Mouse (Mus musculus): ENCODE results near the gene Mpnd.

Mpnd gene

GRCm38 (mm10) chr17:56020400-56021084 is 15.0 kb downstream of the Mpnd start:
- DNase-seq (ENCODE audit: low read depth, low spot score) = no peak

DNA sequence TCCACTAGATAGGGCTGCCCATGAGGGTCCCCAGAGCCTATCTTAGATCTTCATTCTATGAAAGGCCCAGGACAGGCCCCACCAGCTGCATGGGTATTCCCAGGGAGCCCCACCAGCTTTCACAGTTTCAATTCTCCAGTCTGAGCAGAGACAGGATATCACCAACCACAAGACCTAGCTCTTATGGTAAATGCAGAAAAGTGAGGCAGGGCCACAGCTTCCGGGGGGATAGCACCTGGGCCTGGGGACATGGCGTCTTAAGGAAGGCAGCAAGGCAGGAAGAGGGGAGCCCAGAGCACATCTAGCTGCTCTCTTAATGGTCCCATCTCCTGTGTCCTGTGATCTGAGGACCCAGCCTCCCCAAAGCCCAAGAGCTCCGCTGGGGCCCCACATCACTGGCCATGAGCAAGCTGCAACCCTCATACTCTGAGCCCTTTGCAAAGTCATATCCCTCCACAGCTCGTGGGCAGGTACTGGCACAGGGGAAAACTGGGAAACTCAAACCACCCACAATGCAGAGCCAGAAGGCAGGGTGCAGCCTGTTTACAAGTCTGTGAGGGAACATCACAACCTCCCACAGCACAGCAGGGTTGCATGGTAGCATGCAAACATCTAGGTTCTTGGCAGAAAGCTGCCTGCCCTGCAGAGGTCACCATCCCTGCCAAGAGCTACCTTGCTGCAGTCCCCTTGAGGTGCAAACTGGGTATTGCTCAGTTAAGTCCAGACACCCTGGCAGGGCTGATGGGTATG is 15.8 kb downstream of the Mpnd start:
- no peak for DNase-seq (ENCODE audit: low read depth, low spot score)

DNA sequence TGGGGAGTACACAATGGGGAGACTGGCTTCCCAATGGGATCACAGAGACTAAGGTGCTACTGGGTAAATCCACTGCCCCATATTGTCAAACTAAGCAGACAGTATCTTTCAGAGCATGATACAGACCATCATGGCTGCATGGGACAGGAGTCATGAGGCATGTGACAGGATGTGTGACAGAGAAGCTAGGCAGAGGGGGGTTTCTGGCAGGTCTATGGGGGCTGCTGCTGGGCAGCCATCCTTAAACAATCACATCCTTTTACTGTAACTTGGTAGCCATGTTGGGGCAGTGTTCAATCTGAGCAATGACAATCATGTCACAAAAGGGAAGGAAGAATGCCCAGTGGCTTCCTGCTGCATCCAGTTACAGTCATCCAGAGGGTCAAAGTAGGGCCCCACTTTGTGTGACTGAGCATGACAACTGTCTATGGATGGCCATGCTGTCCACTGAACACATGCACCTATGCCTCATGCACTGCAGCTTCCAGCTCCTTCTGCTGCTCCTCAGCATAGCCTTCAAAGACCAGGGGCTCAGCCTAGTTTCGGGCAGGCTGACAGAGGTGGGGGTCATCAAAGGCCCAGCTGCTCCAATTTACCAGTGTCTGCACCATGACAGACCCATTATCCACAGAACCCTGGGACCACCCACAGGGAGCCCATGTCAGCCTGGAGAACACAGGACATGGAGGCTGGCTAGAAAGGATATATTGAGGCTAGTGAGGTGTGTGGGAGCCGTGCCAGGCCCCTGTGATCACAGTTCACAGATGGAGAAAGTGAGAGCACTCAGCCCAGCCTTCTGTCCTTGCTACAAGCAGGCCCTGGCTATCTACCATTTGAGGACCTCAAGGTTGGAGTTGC is 16.8 kb downstream of the Mpnd start:
- DNase-seq (ENCODE audit: low read depth, low spot score) = no peak

DNA sequence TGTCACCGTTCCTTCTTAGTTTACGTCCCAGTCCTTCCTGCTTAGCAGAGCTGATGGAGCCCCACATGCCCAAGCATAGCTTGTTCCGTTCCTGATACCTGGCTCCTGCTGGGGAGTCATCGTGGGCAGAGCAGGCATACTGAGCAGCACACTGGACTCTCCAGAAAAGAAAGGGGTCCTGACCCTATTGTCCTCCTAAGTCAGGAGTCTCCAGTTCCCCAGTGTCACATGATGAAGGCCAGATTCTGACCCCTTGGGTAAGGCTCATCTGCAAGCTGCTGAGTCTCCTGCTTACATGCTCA is 17.4 kb downstream of the Mpnd start:
- no peak for DNase-seq (ENCODE audit: low read depth, low spot score)

DNA sequence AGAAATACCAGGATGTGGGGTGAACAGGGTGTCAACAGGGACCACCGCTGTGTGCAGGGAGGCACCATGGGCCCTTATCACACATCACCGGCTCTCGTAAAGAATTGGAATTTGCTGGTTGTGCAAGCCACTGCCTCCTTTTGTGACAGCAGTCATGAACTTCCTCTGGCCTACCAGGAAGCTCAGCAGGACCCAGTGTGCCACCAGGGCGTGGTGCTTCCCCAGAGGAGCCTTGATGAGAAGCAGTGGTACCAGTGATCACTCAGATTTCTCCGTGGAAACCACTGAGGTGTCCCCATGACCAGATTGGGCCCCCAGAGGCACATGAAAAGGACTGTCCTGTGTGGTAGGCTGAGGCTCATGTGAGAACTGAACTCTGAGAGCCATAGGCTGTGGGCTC is 17.9 kb downstream of the Mpnd start:
- no peak for DNase-seq (ENCODE audit: low read depth, low spot score)

DNA sequence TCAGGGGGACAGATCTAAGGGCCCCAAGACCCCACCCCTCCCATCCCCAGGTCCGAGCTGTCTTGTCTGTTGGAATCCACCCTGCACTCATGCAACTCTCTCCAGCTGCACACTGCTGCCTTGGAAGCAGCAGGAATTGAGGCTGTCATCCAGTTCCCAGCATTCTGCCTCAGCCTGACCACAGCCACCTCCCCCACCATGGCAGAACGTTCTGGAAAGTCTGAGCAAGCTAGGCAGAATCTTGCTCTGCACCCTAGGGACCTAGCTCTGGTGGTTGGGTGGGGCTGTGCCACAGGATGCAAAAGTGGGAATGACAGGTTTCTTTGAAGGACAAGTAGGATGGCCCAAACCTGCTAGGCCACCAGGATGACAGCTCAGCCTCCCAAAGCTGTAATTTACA is 19.0 kb downstream of the Mpnd start:
- DNase-seq (ENCODE audit: low read depth, low spot score) = no peak

- DNase-seq (ENCODE audit: low read depth, low spot score) = no peak
Measured at GRCm38 (mm10) chr17:56024931-56025330, 19.4 kb downstream of the Mpnd start.

GRCm38 (mm10) chr17:56026303-56026702 is 20.8 kb downstream of the Mpnd start:
- no peak for DNase-seq (ENCODE audit: low read depth, low spot score)

DNA sequence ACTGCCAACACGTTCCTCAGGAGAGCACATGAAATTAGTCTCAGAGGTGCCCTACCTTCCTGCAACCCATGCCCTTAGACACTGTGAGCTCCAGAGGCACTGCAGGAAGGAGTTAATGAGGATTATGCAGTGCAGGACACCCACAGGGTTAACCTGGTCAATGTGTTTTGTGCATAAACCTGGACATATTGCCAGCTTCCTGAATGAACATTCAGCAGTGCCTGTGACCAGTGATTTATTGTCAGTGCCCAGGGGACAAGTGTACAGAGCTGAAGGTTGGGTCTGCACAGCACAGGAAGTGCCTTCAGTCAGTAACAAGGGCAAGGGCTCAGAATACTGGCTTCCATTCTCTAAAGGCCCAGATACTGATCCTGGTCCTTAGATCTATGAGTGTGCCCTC is 21.4 kb downstream of the Mpnd start:
- no peak for DNase-seq (ENCODE audit: low read depth, low spot score)

GRCm38 (mm10) chr17:56027801-56028441 is 22.4 kb downstream of the Mpnd start:
- no peak for DNase-seq (ENCODE audit: low read depth, low spot score)

GRCm38 (mm10) chr17:56030238-56030870 is 24.8 kb downstream of the Mpnd start:
- no peak for DNase-seq (ENCODE audit: low read depth, low spot score)

DNA sequence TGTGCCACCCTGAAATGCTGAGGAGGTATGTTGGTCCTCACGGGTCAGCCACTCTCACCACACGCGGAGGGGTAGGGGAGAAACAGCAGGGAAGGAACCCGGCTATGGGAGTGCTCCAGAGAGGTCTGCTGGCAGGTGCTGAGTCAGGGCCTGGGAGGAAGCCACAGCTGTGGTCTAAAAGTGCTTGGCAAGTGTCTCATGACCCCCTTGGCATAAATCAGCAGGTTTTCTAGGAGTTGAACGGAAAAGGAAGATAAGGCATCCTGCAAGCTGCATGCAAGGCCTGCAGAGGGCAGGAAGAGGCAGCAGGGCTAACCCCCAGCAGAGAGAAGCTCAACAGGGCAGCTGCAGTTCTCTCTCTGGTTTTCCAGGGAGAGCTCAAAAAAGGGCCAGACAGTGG is 25.4 kb downstream of the Mpnd start:
- DNase-seq (ENCODE audit: low read depth, low spot score) = no peak

GRCm38 (mm10) chr17:56031431-56031830 is 25.9 kb downstream of the Mpnd start:
- no peak for DNase-seq (ENCODE audit: low read depth, low spot score)

DNA sequence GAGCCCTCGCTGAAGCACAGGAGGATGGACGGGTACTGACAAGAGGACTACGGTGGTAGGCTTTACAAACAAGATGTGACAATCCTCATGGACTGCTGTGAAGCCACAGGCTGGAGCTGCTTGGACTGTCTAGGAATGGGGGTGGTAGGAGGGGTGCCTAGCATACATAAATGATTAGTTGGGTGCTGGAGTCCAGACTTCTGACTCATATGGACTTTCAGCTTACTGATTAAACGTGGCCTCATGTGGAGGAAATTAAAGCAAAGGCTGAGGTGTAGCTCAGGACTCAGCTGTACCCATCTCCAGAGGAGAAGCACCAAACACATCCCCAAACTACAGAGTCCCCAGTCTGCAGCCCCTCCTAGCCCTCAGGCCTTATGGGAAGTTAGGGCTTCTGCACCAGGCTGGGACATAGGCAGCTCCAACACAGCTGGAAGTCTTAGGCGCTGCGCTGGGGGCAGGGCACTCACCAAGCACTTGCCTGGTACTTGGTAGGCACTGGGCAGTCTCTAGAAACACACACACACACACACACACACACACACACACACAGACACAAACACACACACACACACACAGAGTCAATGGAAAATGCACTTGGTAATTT is 26.7 kb downstream of the Mpnd start:
- DNase-seq (ENCODE audit: low read depth, low spot score) = no peak

GRCm38 (mm10) chr17:56032831-56033230 is 27.3 kb downstream of the Mpnd start:
- no peak for DNase-seq (ENCODE audit: low read depth, low spot score)

DNA sequence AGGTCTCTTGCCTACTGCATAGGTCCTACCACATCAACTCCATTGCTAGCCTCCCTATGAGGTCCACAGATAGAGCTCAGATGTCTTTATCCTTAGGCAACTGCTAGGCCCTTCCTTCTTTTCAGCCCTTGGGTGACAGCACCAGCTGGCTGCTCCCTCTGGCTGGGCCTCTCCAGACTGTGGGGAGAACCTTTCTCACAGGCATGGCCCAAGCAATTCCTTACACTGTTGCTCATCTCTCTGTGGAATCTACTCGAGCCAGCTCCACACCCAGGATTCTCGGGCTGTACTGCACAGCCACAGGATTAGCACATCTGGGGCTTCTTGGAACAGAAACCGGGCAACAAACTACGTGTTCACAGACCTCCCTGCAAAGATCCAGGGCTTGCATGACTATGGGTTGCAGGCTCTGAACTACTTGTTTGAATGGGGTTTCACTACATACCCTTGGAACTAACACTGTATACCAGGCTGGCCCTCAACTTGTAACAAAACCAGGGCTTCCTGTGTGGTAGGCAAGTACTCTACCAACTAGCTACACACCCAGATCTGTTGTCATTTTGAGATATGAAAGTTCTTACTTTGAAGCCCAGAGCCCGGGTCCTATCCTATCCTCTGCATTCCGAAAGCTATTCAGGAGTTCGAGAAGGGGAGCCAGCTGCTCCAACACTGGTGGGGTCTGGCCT is 28.7 kb downstream of the Mpnd start:
- DNase-seq (ENCODE audit: low read depth, low spot score) = no peak

GRCm38 (mm10) chr17:56034726-56035100 is 29.2 kb downstream of the Mpnd start:
- no peak for DNase-seq (ENCODE audit: low read depth, low spot score)

- no peak for DNase-seq (ENCODE audit: low read depth, low spot score)
Measured at GRCm38 (mm10) chr17:56035216-56035615, 29.7 kb downstream of the Mpnd start.

DNA sequence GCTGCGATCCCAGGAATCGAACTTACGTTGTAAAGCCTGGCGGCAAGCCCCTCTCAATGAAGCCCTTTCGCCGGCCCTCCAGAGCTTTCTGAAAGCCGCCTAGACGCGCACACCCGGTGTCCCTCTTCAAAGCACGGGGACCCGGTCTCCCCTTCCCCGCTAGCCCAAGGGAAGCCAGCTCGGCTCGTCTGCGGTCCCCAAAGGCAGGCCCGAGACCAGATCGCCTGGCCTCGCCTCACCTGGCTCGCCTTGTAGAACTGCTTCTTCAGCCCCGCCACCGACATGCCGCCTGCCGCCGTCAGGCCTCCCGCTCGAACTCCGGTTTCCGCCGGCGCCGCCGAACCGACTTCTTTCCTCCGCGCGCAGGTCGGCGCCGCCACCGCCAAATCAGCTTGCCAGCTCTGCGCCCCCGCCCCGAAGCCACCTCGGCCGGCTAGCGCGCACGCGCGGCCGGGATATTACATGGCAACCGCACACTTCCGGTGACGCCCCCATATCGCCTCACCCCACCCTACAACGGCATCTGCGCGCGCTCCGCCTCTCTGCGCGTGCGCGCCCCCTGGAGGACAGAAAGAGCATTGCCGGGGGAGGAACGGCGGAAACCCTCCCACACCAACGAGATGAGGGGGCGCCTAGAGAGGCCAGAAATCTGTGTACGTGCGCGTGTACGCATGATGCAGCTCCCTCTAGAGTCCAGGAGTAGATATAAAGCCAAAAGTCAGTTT is 30.8 kb downstream of the Mpnd start, which contains the start of gene Sh3gl1:
Gene Sh3gl1 (minus strand): TSS at position 460 of the 725 bp plus-strand sequence.
- DNase-seq (ENCODE audit: low read depth, low spot score) = peak; percentile 99

- no peak for DNase-seq (ENCODE audit: low read depth, low spot score)
Measured at GRCm38 (mm10) chr17:56036901-56037287, 31.4 kb downstream of the Mpnd start.

Measured in ZHBTc4 (cell line).